Mouse (Mus musculus): Measurements from ENCODE around the gene D630045J12Rik. TPM values are rescaled to one million over a fixed set of nuclear protein-coding genes. Genes with fewer than 3 reads are reported as not detected.

D630045J12Rik gene
- polyA plus RNA-seq, 1 experiment from 2014 or later, result 3.5 TPM

GRCm38 (mm10) chr6:38128115-38128514 is 125.7 kb downstream of the D630045J12Rik start:
- H3K4me3 ChIP-seq (replicated peaks; ENCODE audit: low read depth, low read length), result no peak overlapping the region
- 72% methylated on average over 14 of the region's 14 CpGs for WGBS
- H3K4me2 ChIP-seq (ENCODE audit: low read length), result no peak overlapping the region
- ATAC-seq (replicated peaks; ENCODE audit: low FRiP score, low read depth), result no peak
- no peaks in the 10 kb centered on the region; the same call in 1 of the 2 replicates for H3K4me1 ChIP-seq (replicated peaks; ENCODE audit: insufficient read depth, low read length)
- 0 out of 2 replicates have a peak, but pooled peaks cover 3% of the 10 kb centered on the region for H3K36me3 ChIP-seq (ENCODE audit: insufficient read depth, low read length)
- H3K9ac ChIP-seq (ENCODE audit: low read depth, low read length), result no peak overlapping the region
- no peak for DNase-seq (ENCODE audit: low spot score)
- TF ChIP-seq CTCF (IDR thresholded peaks at IDR 0.05; ENCODE audit: low read depth), result no peak
- H3K27ac ChIP-seq, result no peak overlapping the region
- no peaks in the 10 kb centered on the region for H3K9me3 ChIP-seq (replicated peaks; ENCODE audit: low read length)
- H3K27me3 ChIP-seq (ENCODE audit: insufficient read depth, low read length), result no peaks in the 10 kb centered on the region

GRCm38 (mm10) chr6:38125462-38125861 is 128.3 kb downstream of the D630045J12Rik start:
- Histone ChIP-seq H3K27me3 (ENCODE audit: insufficient read depth, low read length) (no peaks in the 10 kb centered on the region), H3K4me1 (replicated peaks; ENCODE audit: insufficient read depth, low read length) (no peaks in the 10 kb centered on the region; the same call in 1 of the 2 replicates), H3K36me3 (ENCODE audit: insufficient read depth, low read length) (0 out of 2 replicates have a peak, but pooled peaks cover 3% of the 10 kb centered on the region), H3K4me2 (ENCODE audit: low read length) (no peak overlapping the region), H3K9ac (ENCODE audit: low read depth, low read length) (no peak overlapping the region), H3K4me3 (replicated peaks; ENCODE audit: low read depth, low read length) (no peak overlapping the region), H3K9me3 (replicated peaks; ENCODE audit: low read length) (no peaks in the 10 kb centered on the region), H3K27ac (peak overlapping the region; percentile 6; the same call in 1 of the 2 replicates)
- 89% methylated on average over 3 of the region's 3 CpGs for WGBS
- DNase-seq (ENCODE audit: low spot score) (no peak), ATAC-seq (replicated peaks; ENCODE audit: low FRiP score, low read depth) (no peak)
- TF ChIP-seq CTCF (IDR thresholded peaks at IDR 0.05; ENCODE audit: low read depth), result no peak

GRCm38 (mm10) chr6:38124882-38125281 is 128.9 kb downstream of the D630045J12Rik start:
- Histone ChIP-seq H3K27ac (peak overlapping the region; percentile 92), H3K27me3 (ENCODE audit: insufficient read depth, low read length) (no peaks in the 10 kb centered on the region), H3K9me3 (replicated peaks; ENCODE audit: low read length) (no peaks in the 10 kb centered on the region), H3K4me3 (replicated peaks; ENCODE audit: low read depth, low read length) (no peak overlapping the region), H3K4me2 (ENCODE audit: low read length) (no peak overlapping the region), H3K9ac (ENCODE audit: low read depth, low read length) (no peak overlapping the region), H3K36me3 (ENCODE audit: insufficient read depth, low read length) (0 out of 2 replicates have a peak, but pooled peaks cover 3% of the 10 kb centered on the region), H3K4me1 (replicated peaks; ENCODE audit: insufficient read depth, low read length) (no peaks in the 10 kb centered on the region; the same call in 1 of the 2 replicates)
- no peak for TF ChIP-seq CTCF (IDR thresholded peaks at IDR 0.05; ENCODE audit: low read depth)
- 0 out of 2 replicates have a peak, but pooled peaks have one; percentile 33 for ATAC-seq (replicated peaks; ENCODE audit: low FRiP score, low read depth)
- DNase-seq (ENCODE audit: low spot score), result no peak
- WGBS, result 91% methylated on average over 5 of the region's 5 CpGs

GRCm38 (mm10) chr6:38124207-38124835 is 129.5 kb downstream of the D630045J12Rik start, which contains the start of gene Atp6v0a4:
Gene Atp6v0a4, minus strand, starts transcription at chr6:38124586.
- peak within 1 kb of the TSS; percentile 25 for H3K4me2 ChIP-seq (ENCODE audit: low read length)
- H3K9ac ChIP-seq (ENCODE audit: low read depth, low read length), result peak within 1 kb of the TSS; percentile 32; the same call in 1 of the 2 replicates
- DNase-seq (ENCODE audit: low spot score), result peak; percentile 35
- 49% methylated on average over 7 of the region's 7 CpGs for WGBS
- ATAC-seq (replicated peaks; ENCODE audit: low FRiP score, low read depth), result peak; percentile 84
- H3K27ac ChIP-seq, result peak within 1 kb of the TSS; percentile 92
- TF ChIP-seq CTCF (IDR thresholded peaks at IDR 0.05; ENCODE audit: low read depth), result no peak
- H3K27me3 ChIP-seq (ENCODE audit: insufficient read depth, low read length), result no peaks in the 10 kb centered on the region
- H3K9me3 ChIP-seq (replicated peaks; ENCODE audit: low read length), result no peaks in the 10 kb centered on the region
- 0 out of 2 replicates have a peak within 1 kb of the TSS, but pooled peaks have one; percentile 2 for H3K4me3 ChIP-seq (replicated peaks; ENCODE audit: low read depth, low read length)
- 0 out of 2 replicates have a peak, but pooled peaks cover 3% of the 10 kb centered on the region for H3K36me3 ChIP-seq (ENCODE audit: insufficient read depth, low read length)
- H3K4me1 ChIP-seq (replicated peaks; ENCODE audit: insufficient read depth, low read length), result no peaks in the 10 kb centered on the region; the same call in 1 of the 2 replicates

- no peaks in the 10 kb centered on the region for H3K9me3 ChIP-seq (replicated peaks; ENCODE audit: low read length)
- no peak for TF ChIP-seq CTCF (IDR thresholded peaks at IDR 0.05; ENCODE audit: low read depth)
- H3K27ac ChIP-seq, result peak overlapping the region; percentile 92
- ATAC-seq (replicated peaks; ENCODE audit: low FRiP score, low read depth), result no peak
- DNase-seq (ENCODE audit: low spot score), result no peak
- H3K4me1 ChIP-seq (replicated peaks; ENCODE audit: insufficient read depth, low read length), result no peaks in the 10 kb centered on the region; the same call in 1 of the 2 replicates
- H3K4me3 ChIP-seq (replicated peaks; ENCODE audit: low read depth, low read length), result 0 out of 2 replicates have a peak overlapping the region, but pooled peaks have one; percentile 2
- H3K27me3 ChIP-seq (ENCODE audit: insufficient read depth, low read length), result no peaks in the 10 kb centered on the region
- peak overlapping the region; percentile 32; the same call in 1 of the 2 replicates for H3K9ac ChIP-seq (ENCODE audit: low read depth, low read length)
- H3K4me2 ChIP-seq (ENCODE audit: low read length), result peak overlapping the region; percentile 25
- 0 out of 2 replicates have a peak, but pooled peaks cover 3% of the 10 kb centered on the region for H3K36me3 ChIP-seq (ENCODE audit: insufficient read depth, low read length)
- 56% methylated on average over 18 of the region's 18 CpGs for WGBS
These were observed 130.2 kb downstream of the D630045J12Rik start for GRCm38 (mm10) chr6:38123471-38124206.

GRCm38 (mm10) chr6:38122791-38123190 is 131.0 kb downstream of the D630045J12Rik start:
- H3K4me3 ChIP-seq (replicated peaks; ENCODE audit: low read depth, low read length), result no peak overlapping the region
- DNase-seq (ENCODE audit: low spot score), result no peak
- no peak for ATAC-seq (replicated peaks; ENCODE audit: low FRiP score, low read depth)
- no peaks in the 10 kb centered on the region for H3K9me3 ChIP-seq (replicated peaks; ENCODE audit: low read length)
- peak overlapping the region; percentile 32; the same call in 1 of the 2 replicates for H3K9ac ChIP-seq (ENCODE audit: low read depth, low read length)
- peak overlapping the region; percentile 25; the same call in 1 of the 2 replicates for H3K4me2 ChIP-seq (ENCODE audit: low read length)
- WGBS, result 54% methylated on average over 6 of the region's 6 CpGs
- 0 out of 2 replicates have a peak, but pooled peaks cover 3% of the 10 kb centered on the region for H3K36me3 ChIP-seq (ENCODE audit: insufficient read depth, low read length)
- H3K27ac ChIP-seq, result peak overlapping the region; percentile 92
- no peaks in the 10 kb centered on the region; the same call in 1 of the 2 replicates for H3K4me1 ChIP-seq (replicated peaks; ENCODE audit: insufficient read depth, low read length)
- no peaks in the 10 kb centered on the region for H3K27me3 ChIP-seq (ENCODE audit: insufficient read depth, low read length)
- no peak for TF ChIP-seq CTCF (IDR thresholded peaks at IDR 0.05; ENCODE audit: low read depth)

Measured in kidney, postnatal 0 days (tissue).